Mouse (Mus musculus) cortical plate, adult 2 months (tissue): ENCODE results near the gene Col16a1.

ENCODE experiments used
- CTCF ChIP-seq: fragments of 200-500 bp; IDR thresholded peaks from 2 replicates; pipeline ENCODE4 v1.5.1; 2011; ENCODE audit warnings: mild to moderate bottlenecking, control low read depth, low read length; ENCODE audit not compliant: insufficient read depth; ENCODE audit errors: extremely low read depth
- POLR2A ChIP-seq: fragments of 200-500 bp; IDR thresholded peaks from 2 replicates; pipeline ENCODE4 v1.6.1; 2011; ENCODE audit warnings: mild to moderate bottlenecking, low read length, control low read depth; ENCODE audit not compliant: insufficient read depth; ENCODE audit errors: extremely low read depth

GRCm38 (mm10) chr4:130052283-130052682, 4.6 kb downstream of the Col16a1 start:
- TF ChIP-seq POLR2A, result no peak
- TF ChIP-seq CTCF, result no peak
